Mouse (Mus musculus) liver, postnatal 0 days (tissue): ENCODE data around the gene Trcg1.

Source experiments
- CTCF ChIP-seq: sonication (generic); IDR thresholded peaks from 2 replicates; pipeline ENCODE4 v1.5.1; 2016; ENCODE audit warnings: antibody characterized with exemption, low read depth
- EP300 ChIP-seq: IDR thresholded peaks from 2 replicates; pipeline ENCODE4 v1.6.1; 2016; ENCODE audit warnings: antibody characterized with exemption, low read depth, mild to moderate bottlenecking

DNA sequence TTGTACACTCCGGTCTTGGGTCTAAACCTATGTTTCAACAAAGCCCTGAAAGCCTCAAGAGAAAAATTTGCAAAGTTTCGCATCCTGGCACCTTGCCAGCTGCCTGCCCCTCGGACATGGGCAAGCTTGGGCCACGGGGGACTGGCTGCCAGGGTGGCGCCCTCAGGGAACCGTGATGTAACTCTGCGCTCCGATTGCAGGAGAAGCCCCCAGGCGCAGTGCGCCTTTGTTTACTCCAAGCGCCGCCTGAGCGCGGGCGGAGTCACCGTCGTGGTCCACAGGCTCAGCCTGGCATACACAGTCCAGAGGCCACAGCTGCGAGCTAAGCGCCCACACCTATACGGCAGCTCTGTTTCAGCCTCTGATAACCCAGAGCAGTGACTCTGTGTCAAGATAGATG is 45.2 kb downstream of the Trcg1 start:
- TF ChIP-seq CTCF (no peak), EP300 (no peak)
